Mouse (Mus musculus) bone marrow, adult 2 months (tissue): ENCODE data around the gene Csnk1e. TPM values are rescaled to one million over a fixed set of nuclear protein-coding genes. Genes with fewer than 3 reads are reported as not detected.

Experiments
- H3K27ac ChIP-seq: fragments of 200-500 bp; 2 replicates; pipeline ENCODE4 v1.5.1; 2012; ENCODE audit warnings: low read depth, mild to moderate bottlenecking, control low read depth, inconsistent platforms, low read length; ENCODE audit not compliant: control insufficient read depth, poor library complexity, insufficient read depth
- H3K4me1 ChIP-seq: fragments of 200-500 bp; 2 replicates; pipeline ENCODE4 v1.6.1; 2011; ENCODE audit warnings: low read length; ENCODE audit not compliant: control insufficient read depth, insufficient read depth
- H3K4me3 ChIP-seq: fragments of 200-500 bp; replicated peaks from 2 replicates; pipeline ENCODE3; 2011; ENCODE audit warnings: mild to moderate bottlenecking, low read depth, low read length, control low read depth; ENCODE audit not compliant: control insufficient read depth
- CTCF ChIP-seq: fragments of 200-500 bp; IDR thresholded peaks from 2 replicates; pipeline ENCODE4 v1.5.1; 2011; ENCODE audit warnings: low read length, control low read depth; ENCODE audit not compliant: control insufficient read depth, insufficient read depth
- POLR2A ChIP-seq: fragments of 200-500 bp; IDR thresholded peaks from 2 replicates; pipeline ENCODE4 v1.6.1; 2011; ENCODE audit warnings: low read depth, mild to moderate bottlenecking, control low read depth, low read length, borderline replicate concordance; ENCODE audit not compliant: control insufficient read depth
- WGBS: fragments of 180-500 bp; shearing (Covaris S2); methylation state at CpG from one replicate; pipeline ENCODE4 v1.1.7; 2018; 5-methylcytosine and 5-hydroxymethylcytosine counted together
- polyA plus RNA-seq: library from polyadenylated mRNA; stranded (reverse); fragments of >200 nt; gene quantifications from 2 replicates; pipeline ENCODE4 v1.2.4, GENCODE M21; 2011; ENCODE audit warnings: low replicate concordance; ENCODE audit not compliant: missing spikeins, insufficient read depth, insufficient read length

Gene Csnk1e
- polyA plus RNA-seq, 1 experiment = 34.2 TPM

- Histone ChIP-seq H3K27ac (peak overlapping the region; percentile 72), H3K4me1 (peaks cover 7% of the 10 kb centered on the region), H3K4me3 (peak overlapping the region; percentile 25)
- no peak for TF ChIP-seq POLR2A
- no peak for TF ChIP-seq CTCF
- 5% methylated on average over 21 of the region's 21 CpGs for WGBS
Observed at GRCm38 (mm10) chr15:79432892-79433291, 22.5 kb downstream of the Csnk1e start.

- WGBS = 62% methylated on average over 11 of the region's 11 CpGs
- Histone ChIP-seq H3K4me3 (no peak overlapping the region), H3K27ac (peak overlapping the region; percentile 29; the same call in 1 of the 2 replicates), H3K4me1 (peaks cover 7% of the 10 kb centered on the region)
- no peak for TF ChIP-seq CTCF
- no peak for TF ChIP-seq POLR2A
Observed at GRCm38 (mm10) chr15:79432328-79432727, 23.0 kb downstream of the Csnk1e start.

GRCm38 (mm10) chr15:79431925-79432324 lies 23.4 kb downstream of the Csnk1e start:
- Histone ChIP-seq H3K27ac (peak overlapping the region; percentile 29; the same call in 1 of the 2 replicates), H3K4me1 (peaks cover 7% of the 10 kb centered on the region), H3K4me3 (no peak overlapping the region)
- WGBS = 31% methylated on average over 7 of the region's 7 CpGs
- TF ChIP-seq CTCF (no peak), POLR2A (no peak)

- H3K4me3 ChIP-seq = no peak overlapping the region
- no peak for TF ChIP-seq CTCF
- no peak for TF ChIP-seq POLR2A
- WGBS = 77% methylated on average over 10 of the region's 10 CpGs
- H3K4me1 ChIP-seq = peaks cover 6% of the 10 kb centered on the region
- no peak overlapping the region for H3K27ac ChIP-seq
Observed at GRCm38 (mm10) chr15:79430461-79431000, 24.8 kb downstream of the Csnk1e start.

GRCm38 (mm10) chr15:79429994-79430393 lies 25.4 kb downstream of the Csnk1e start:
- no peak for TF ChIP-seq POLR2A
- no peak for TF ChIP-seq CTCF
- H3K27ac ChIP-seq = no peak overlapping the region
- no peak overlapping the region for H3K4me3 ChIP-seq
- WGBS = 75% methylated on average over 9 of the region's 9 CpGs
- H3K4me1 ChIP-seq = peaks cover 5% of the 10 kb centered on the region; the same call in 1 of the 2 replicates

GRCm38 (mm10) chr15:79429527-79429926 lies 25.8 kb downstream of the Csnk1e start:
- 91% methylated on average over 12 of the region's 12 CpGs for WGBS
- Histone ChIP-seq H3K27ac (no peak overlapping the region), H3K4me1 (peaks cover 3% of the 10 kb centered on the region; the same call in 1 of the 2 replicates), H3K4me3 (no peak overlapping the region)
- no peak for TF ChIP-seq CTCF
- no peak for TF ChIP-seq POLR2A

DNA sequence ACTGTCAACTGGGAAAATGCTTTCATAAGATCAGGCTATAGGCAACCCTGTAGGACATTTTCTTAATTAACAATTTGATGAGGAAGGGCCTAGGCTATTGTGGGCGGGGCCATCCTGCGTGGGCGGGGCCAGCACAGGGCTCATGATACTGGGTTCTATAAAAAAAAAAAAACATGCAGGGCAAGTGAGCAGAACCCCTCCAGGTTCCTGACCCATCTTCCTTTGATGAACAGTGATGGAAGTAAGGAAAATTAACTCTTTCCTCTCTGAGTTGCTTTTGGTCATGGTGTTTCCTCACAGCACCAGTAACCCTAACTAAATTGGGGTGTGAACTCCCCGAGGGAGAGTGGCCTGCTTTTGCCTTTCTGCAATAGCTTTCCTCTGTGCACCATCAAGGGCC lies 26.8 kb downstream of the Csnk1e start:
- Histone ChIP-seq H3K4me3 (no peak overlapping the region), H3K4me1 (peaks cover 3% of the 10 kb centered on the region; the same call in 1 of the 2 replicates), H3K27ac (no peak overlapping the region)
- 75% methylated on average over 4 of the region's 4 CpGs for WGBS
- TF ChIP-seq CTCF (no peak), POLR2A (no peak)

DNA sequence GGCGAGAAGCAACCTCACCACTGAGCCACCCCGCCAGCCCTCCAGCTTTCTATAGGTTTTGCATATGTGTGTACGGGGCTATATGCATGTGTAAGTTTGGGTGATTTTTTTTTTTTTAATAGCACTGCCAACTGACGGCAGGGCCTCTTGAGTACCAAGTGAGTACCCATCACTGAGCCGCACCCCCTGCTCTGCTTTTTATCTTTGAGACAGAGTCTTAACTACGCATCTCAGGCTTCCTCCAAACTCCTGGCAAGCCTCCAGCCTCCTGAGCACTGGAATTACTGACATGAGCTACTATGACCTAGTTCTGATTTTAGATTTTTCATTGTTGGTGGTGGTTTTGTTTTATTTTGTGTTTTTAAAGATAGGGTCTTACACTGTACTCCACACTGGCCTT lies 27.9 kb downstream of the Csnk1e start:
- H3K4me1 ChIP-seq = peaks cover 1% of the 10 kb centered on the region; the same call in 1 of the 2 replicates
- 58% methylated on average over 6 of the region's 6 CpGs for WGBS
- TF ChIP-seq POLR2A (no peak), CTCF (no peak)
- H3K4me3 ChIP-seq = no peak overlapping the region
- H3K27ac ChIP-seq = no peak overlapping the region

- 91% methylated on average over 11 of the region's 11 CpGs for WGBS
- Histone ChIP-seq H3K4me3 (no peak overlapping the region), H3K4me1 (no peaks in the 10 kb centered on the region), H3K27ac (no peak overlapping the region)
- TF ChIP-seq POLR2A = no peak
- TF ChIP-seq CTCF = no peak
Observed at GRCm38 (mm10) chr15:79425516-79425915, 29.9 kb downstream of the Csnk1e start.
